ENCODE assay signal across 8 mouse cellular contexts in the genomic region with DNA sequence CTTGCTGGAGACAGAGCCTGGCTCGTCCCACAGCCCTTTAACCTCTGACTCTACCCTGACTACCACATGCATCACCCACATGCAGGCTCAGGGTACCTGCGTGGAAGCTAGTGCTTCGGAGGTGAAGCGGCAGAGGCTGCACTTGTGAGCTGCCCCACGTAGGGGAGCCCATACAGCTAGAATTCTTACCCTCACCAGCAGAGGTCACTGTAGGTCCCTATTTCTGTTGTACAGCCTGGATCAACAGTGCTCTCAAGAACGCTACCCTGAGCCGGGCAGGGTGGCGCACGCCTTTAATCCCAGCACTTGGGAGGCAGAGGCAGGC. TPM values are rescaled to one million over a fixed set of nuclear protein-coding genes. Genes with fewer than 3 reads are reported as not detected.
DNase-seq lines count a peak whose midpoint lies in the region; ATAC-seq and TF ChIP-seq lines count a peak whose summit lies in the region.

No protein-coding gene starts in this region.

- H3K9ac ChIP-seq in heart, embryonic 11.5 days (ENCODE audit: low read depth, low read length) = no peak overlapping the region
- no peak overlapping the region for H3K9ac ChIP-seq in intestine, embryonic 16.5 days (ENCODE audit: low read depth, low read length)
- H3K9ac ChIP-seq in lung, embryonic 15.5 days = no peak overlapping the region

- no peak overlapping the region for H3K27ac ChIP-seq in heart, embryonic 11.5 days (ENCODE audit: low read depth, low read length)
- no peak overlapping the region for H3K27ac ChIP-seq in intestine, embryonic 16.5 days (ENCODE audit: low read length)
- no peak overlapping the region for H3K27ac ChIP-seq in lung, embryonic 15.5 days
- no peak overlapping the region for H3K27ac ChIP-seq in thymus, adult 2 months (ENCODE audit: control insufficient read depth, insufficient read depth, low read length)

- no peak for ATAC-seq in heart, embryonic 11.5 days (replicated peaks; ENCODE audit: insufficient number of reproducible peaks, low FRiP score, low TSS enrichment)
- ATAC-seq in intestine, embryonic 16.5 days = peak; percentile 29
- ATAC-seq in lung, embryonic 15.5 days (ENCODE audit: borderline replicate concordance, extremely low read depth, low FRiP score, low TSS enrichment) = peak; percentile 57
- ATAC-seq in frontal cortex, adult (ENCODE audit: low TSS enrichment) = no peak

- TF ChIP-seq CTCF in thymus, adult 2 months (IDR thresholded peaks at IDR 0.05; ENCODE audit: borderline replicate concordance, control insufficient read depth, extremely low read depth, insufficient read depth, low read length, poor library complexity) = peak; percentile 70

- H3K4me1 ChIP-seq in heart, embryonic 11.5 days (ENCODE audit: control insufficient read depth, insufficient read depth, low read length) = peaks cover 3% of the 10 kb centered on the region; the same call in 1 of the 2 replicates
- H3K4me1 ChIP-seq in intestine, embryonic 16.5 days (ENCODE audit: control insufficient read depth, insufficient read depth, low read length) = peaks cover 15% of the 10 kb centered on the region
- H3K4me1 ChIP-seq in lung, embryonic 15.5 days = 0 out of 2 replicates have a peak, but pooled peaks cover 11% of the 10 kb centered on the region
- peaks cover 16% of the 10 kb centered on the region for H3K4me1 ChIP-seq in thymus, adult 2 months (replicated peaks; ENCODE audit: control insufficient read depth, insufficient read depth, low read length)

- peaks cover 7% of the 10 kb centered on the region for H3K36me3 ChIP-seq in heart, embryonic 11.5 days (ENCODE audit: control insufficient read depth, insufficient read depth, low read length)
- H3K36me3 ChIP-seq in intestine, embryonic 16.5 days (ENCODE audit: control insufficient read depth, insufficient read depth, low read length) = 0 out of 2 replicates have a peak, but pooled peaks cover 9% of the 10 kb centered on the region
- H3K36me3 ChIP-seq in lung, embryonic 15.5 days = peaks cover 24% of the 10 kb centered on the region; the same call in 1 of the 2 replicates
- H3K36me3 ChIP-seq in thymus, adult 2 months (ENCODE audit: control insufficient read depth, insufficient read depth, low read length) = no peaks in the 10 kb centered on the region

- peak; percentile 98 for DNase-seq in heart, adult 11 months
- peak; percentile 63 to 82 for DNase-seq in CD8-positive naive resting alpha-beta T cell, adult 2 months (ENCODE audit: low read depth in 2 of 2, low spot score in 2 of 2)
- peak; percentile 74 for DNase-seq in c-Kit-positive CD71-negative TER-119-negative erythroid progenitor cells, embryonic 14.5 days (ENCODE audit: low read depth)
- peak; percentile 78 for DNase-seq in thymus, adult 2 months

- H3K4me3 ChIP-seq in heart, embryonic 11.5 days (ENCODE audit: low read depth, low read length) = no peak overlapping the region
- H3K4me3 ChIP-seq in intestine, embryonic 16.5 days (ENCODE audit: low read length) = no peak overlapping the region
- no peak overlapping the region for H3K4me3 ChIP-seq in lung, embryonic 15.5 days
- no peak overlapping the region for H3K4me3 ChIP-seq in thymus, adult 2 months (ENCODE audit: control insufficient read depth, insufficient read depth, low read length)

- WGBS in heart, embryonic 11.5 days (ENCODE audit: insufficient replicate concordance) = 52% methylated on average over 9 of the region's 9 CpGs
- 63% methylated on average over 9 of the region's 9 CpGs for WGBS in intestine, embryonic 16.5 days
- 57% methylated on average over 9 of the region's 9 CpGs for WGBS in lung, embryonic 15.5 days
- 76% methylated on average over 9 of the region's 9 CpGs for WGBS in thymus, adult 2 months

- TF ChIP-seq POLR2A in thymus, adult 2 months (IDR thresholded peaks at IDR 0.05; ENCODE audit: control insufficient read depth, extremely low read depth, insufficient read depth, low read length, poor library complexity) = no peak

- no peaks in the 10 kb centered on the region for H3K9me3 ChIP-seq in heart, embryonic 11.5 days (replicated peaks; ENCODE audit: control insufficient read depth, low read length)
- no peaks in the 10 kb centered on the region for H3K9me3 ChIP-seq in intestine, embryonic 16.5 days (ENCODE audit: control insufficient read depth, low read length)
- H3K9me3 ChIP-seq in lung, embryonic 15.5 days = no peaks in the 10 kb centered on the region

- no peaks in the 10 kb centered on the region for H3K27me3 ChIP-seq in heart, embryonic 11.5 days (ENCODE audit: control insufficient read depth, insufficient read depth, low read length)
- H3K27me3 ChIP-seq in intestine, embryonic 16.5 days (replicated peaks; ENCODE audit: control insufficient read depth, insufficient read depth, low read length) = no peaks in the 10 kb centered on the region
- H3K27me3 ChIP-seq in lung, embryonic 15.5 days = no peaks in the 10 kb centered on the region
- no peaks in the 10 kb centered on the region for H3K27me3 ChIP-seq in thymus, adult 2 months (ENCODE audit: control insufficient read depth, insufficient read depth, low read length)

- H3K4me2 ChIP-seq in heart, embryonic 11.5 days = no peak overlapping the region
- H3K4me2 ChIP-seq in intestine, embryonic 16.5 days (ENCODE audit: low read depth, low read length) = no peak overlapping the region
- H3K4me2 ChIP-seq in lung, embryonic 15.5 days = no peak overlapping the region

RNA-seq across cellular contexts. Expression of gene Gm20532, which starts 7.5 kb away (rescaled TPM):
- not detected in 2 replicates for polyA plus RNA-seq in heart, embryonic 11.5 days (2014; fragmentation: Nextera tagmentation; extraction: Ambion mirVana)
- polyA plus RNA-seq in intestine, embryonic 16.5 days (2015; fragmentation: Nextera tagmentation; extraction: Ambion mirVana) = not detected in 2 replicates
- not detected in 2 replicates for polyA plus RNA-seq in lung, embryonic 15.5 days (2015; fragmentation: Nextera tagmentation; extraction: Ambion mirVana)
- not detected in 2 replicates for polyA plus RNA-seq in thymus, adult 2 months (2012; rRNA removed)

RNA-seq across cellular contexts. Expression of gene Agpat2, which starts 10.2 kb away (rescaled TPM):
- 15.7 and 20.6 TPM in 2 replicates for polyA plus RNA-seq in heart, embryonic 11.5 days (2014; fragmentation: Nextera tagmentation; extraction: Ambion mirVana)
- polyA plus RNA-seq in intestine, embryonic 16.5 days (2015; fragmentation: Nextera tagmentation; extraction: Ambion mirVana) = 113 and 116 TPM in 2 replicates
- 39.1 and 41.1 TPM in 2 replicates for polyA plus RNA-seq in lung, embryonic 15.5 days (2015; fragmentation: Nextera tagmentation; extraction: Ambion mirVana)
- polyA plus RNA-seq in thymus, adult 2 months (2012; rRNA removed) = 89.3 and 137 TPM in 2 replicates

RNA-seq across cellular contexts. Expression of gene Egfl7, which starts 14.2 kb away (rescaled TPM):
- polyA plus RNA-seq in heart, embryonic 11.5 days (2014; fragmentation: Nextera tagmentation; extraction: Ambion mirVana) = 145 and 157 TPM in 2 replicates
- 110 and 118 TPM in 2 replicates for polyA plus RNA-seq in intestine, embryonic 16.5 days (2015; fragmentation: Nextera tagmentation; extraction: Ambion mirVana)
- 339 and 341 TPM in 2 replicates for polyA plus RNA-seq in lung, embryonic 15.5 days (2015; fragmentation: Nextera tagmentation; extraction: Ambion mirVana)
- 63.9 and 105 TPM in 2 replicates for polyA plus RNA-seq in thymus, adult 2 months (2012; rRNA removed)

RNA-seq across cellular contexts. Expression of gene Fam69b, which starts 34.3 kb away (rescaled TPM):
- 13.4 and 14.9 TPM in 2 replicates for polyA plus RNA-seq in heart, embryonic 11.5 days (2014; fragmentation: Nextera tagmentation; extraction: Ambion mirVana)
- 24.8 and 27.0 TPM in 2 replicates for polyA plus RNA-seq in intestine, embryonic 16.5 days (2015; fragmentation: Nextera tagmentation; extraction: Ambion mirVana)
- 21.8 and 23.5 TPM in 2 replicates for polyA plus RNA-seq in lung, embryonic 15.5 days (2015; fragmentation: Nextera tagmentation; extraction: Ambion mirVana)
- polyA plus RNA-seq in thymus, adult 2 months (2012; rRNA removed) = 14.8 and 15.6 TPM in 2 replicates

Comparison
In these comparisons a context has a peak if more than half of its experiments do, and no peak if none do; other contexts are left out.
1. ATAC-seq: peak in intestine, embryonic 16.5 days (single experiment) and lung, embryonic 15.5 days (single experiment); none in heart, embryonic 11.5 days (single experiment) and frontal cortex, adult (single experiment).
2. Peak in every context shown above with its lines, with median percentiles within 50 percentile points of each other: DNase-seq.